Mouse (Mus musculus) liver, embryonic 15.5 days (tissue): ENCODE results near the gene Ctnnbl1. TPM values are rescaled to one million over a fixed set of nuclear protein-coding genes. Genes with fewer than 3 reads are reported as not detected.

Source experiments
- polyA plus RNA-seq: library from polyadenylated mRNA; unstranded; fragments of >200 nt; fragmentation: Nextera tagmentation; extraction: Ambion mirVana; gene quantifications from 2 replicates; pipeline ENCODE4 v1.2.1, GENCODE M21; 2015

Ctnnbl1 gene
- polyA plus RNA-seq, 1 experiment from 2014 or later, result 20.7 TPM

Other genes starting within 250 kb of the Ctnnbl1 start
- 15.5 and 17.1 TPM in 2 replicates for gene Nnat, start 177.3 kb upstream of the Ctnnbl1 start, polyA plus RNA-seq
- 8.0 and 9.9 TPM in 2 replicates for gene Blcap, start 166.1 kb upstream of the Ctnnbl1 start, polyA plus RNA-seq
- gene Vstm2l, start 177.3 kb downstream of the Ctnnbl1 start, polyA plus RNA-seq, result not detected in 2 replicates